Mouse (Mus musculus): Measurements from ENCODE around the gene Phf21a.
A peak's percentile ranks its signal among the peaks of the same experiment; 100 is the strongest.
"Not testable (repeated sequence)": the region's sequence is repeated elsewhere in the genome, so short reads cannot be mapped to it uniquely, and the experiment has no call there.

Phf21a gene

GRCm38 (mm10) chr2:92381901-92382588 is 289.1 kb downstream of the Phf21a start, which contains the start of gene 1700029I15Rik:
Gene 1700029I15Rik (plus strand): TSS chr2:92382538.
- no peak for DNase-seq (ENCODE audit: low spot score in 2 of 2)

DNA sequence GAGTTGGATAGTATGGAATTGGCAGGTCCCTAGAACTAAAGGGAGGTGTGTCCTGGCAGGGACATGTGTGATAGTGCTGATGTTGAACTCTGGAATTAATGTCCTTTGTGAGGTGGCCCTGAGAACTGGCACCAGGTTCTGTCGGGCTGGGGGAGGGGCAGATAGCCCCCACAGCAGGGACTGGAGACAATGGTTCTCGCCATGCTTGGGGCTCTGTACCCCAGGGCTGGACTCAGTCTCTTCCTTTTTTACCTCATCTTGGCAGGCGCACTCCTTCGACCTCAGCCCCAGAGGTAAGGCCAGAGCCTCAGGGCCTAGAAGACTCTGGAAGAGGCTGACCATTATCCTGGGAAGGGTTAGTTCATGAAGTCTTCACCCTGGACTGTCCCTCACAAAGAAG is 289.8 kb downstream of the Phf21a start:
- DNase-seq (ENCODE audit: low spot score in 2 of 2) = no peak

DNA sequence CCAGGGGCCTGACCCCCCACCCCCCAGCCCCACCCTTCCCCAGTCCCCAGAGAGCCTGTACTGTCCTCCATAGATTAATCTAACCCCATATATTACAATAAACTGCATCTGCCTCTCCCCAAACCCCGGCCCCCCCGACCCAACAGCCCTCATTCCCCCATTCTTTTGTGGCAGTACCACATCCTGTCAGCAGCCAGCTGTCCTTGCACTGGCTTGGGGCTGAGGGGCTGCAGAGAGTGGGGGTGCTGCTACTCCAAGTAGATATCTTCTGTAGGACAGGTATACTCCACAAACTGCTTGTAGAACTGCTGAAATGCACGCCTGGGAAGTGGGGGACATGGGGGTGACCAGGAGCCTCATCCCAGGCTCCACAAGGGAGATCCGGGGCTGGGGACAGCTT is 291.2 kb downstream of the Phf21a start:
- DNase-seq (ENCODE audit: low spot score in 2 of 2) = no peak

GRCm38 (mm10) chr2:92385113-92386051 is 292.5 kb downstream of the Phf21a start:
- no peak for DNase-seq (ENCODE audit: low spot score in 2 of 2)

DNA sequence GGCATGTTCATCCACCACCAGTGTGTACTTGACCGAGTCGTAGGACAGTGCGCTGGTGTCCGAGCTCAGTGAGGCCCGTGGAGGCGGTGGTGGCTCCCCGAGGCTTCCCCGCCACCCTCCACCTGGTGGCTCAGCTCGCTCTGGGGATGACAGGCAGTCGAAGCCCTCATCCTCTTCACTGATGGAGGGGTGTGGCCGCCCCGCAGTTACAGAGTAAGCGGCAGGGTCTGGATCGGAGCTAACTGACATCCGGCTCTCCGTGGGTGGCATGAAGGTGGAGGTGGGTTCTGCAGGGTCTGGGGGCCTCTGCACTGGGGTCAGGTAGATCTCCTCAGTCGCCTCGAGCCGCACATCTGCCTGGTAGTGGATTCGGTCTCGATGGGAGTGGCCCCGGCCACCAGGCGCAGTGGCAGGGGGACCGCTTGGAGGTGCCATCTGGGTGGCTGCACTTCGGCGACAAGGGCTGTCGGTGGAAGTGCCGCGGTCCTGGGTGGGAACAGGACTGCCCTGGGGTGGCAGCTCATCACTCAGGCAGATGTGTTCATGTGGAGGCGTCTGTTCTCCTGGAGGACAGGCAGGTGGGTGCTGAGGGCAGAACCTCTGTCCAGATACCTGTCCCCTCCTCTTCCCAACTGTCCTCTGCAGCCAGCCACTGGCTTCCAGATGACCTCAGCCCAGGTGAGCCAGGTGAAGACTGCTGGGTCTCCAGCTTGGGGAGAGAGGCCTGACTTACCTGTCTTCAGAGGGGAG is 294.1 kb downstream of the Phf21a start:
- no peak for DNase-seq (ENCODE audit: low spot score in 2 of 2)

- no peak for DNase-seq (ENCODE audit: low spot score in 2 of 2)
These were observed 294.7 kb downstream of the Phf21a start for GRCm38 (mm10) chr2:92387646-92388045.

DNA sequence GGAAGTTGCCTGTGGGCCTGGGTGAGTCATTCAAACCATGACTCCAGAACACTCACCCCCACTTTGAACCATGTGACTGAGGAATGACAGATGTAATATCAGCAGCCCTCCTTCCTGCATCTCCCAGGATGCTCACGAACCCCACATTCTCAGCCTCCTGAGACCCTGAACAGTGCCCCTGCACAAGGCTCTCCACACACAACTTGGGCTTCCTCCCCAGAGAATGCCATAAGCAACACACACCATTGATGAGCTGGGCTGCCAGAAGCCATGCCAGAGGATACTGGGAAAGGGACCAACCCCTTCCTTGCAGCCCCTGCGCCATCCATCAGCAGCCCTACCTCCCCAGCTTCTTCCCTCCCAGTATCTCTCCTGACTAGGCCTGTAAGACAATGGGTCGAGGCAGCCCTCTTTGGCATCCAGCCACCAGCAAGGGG is 295.2 kb downstream of the Phf21a start:
- no peak for DNase-seq (ENCODE audit: low spot score in 2 of 2)

DNA sequence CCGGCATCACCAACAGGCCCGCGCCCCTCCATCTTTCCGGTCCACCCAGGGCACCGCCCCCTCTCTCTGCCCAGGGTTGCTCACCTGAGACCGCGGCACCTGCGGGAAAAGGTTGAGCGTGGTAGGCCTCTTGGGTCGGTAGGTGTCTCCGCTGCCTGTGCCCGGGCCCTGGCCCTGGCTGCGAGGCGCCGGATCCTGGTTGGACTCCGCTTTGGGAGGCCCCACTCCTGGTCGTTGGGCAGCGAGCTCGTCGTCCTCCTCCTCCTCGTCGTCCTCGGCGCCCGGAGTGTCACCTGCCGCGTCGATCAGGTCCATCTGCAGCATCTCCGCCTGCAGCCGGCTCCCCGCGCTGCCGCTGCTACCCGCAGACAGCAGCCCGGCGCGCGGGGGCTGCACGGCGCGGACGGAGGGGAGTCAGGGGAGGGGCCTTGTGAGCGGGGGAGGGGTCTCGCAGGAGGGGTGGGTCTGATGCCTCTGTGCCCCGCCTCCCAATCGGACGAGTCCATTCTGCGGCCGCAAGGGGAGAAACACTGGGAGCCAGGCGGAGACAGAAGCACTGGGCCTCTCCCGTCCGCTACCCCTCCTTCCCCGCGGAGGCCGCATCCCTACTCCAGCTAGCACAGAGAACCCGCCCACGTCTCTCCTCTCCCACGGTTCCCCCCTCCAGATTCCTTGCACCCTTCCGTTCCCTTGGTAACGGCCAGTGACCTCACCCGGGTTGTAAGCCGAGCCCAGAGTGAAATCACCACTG is 296.1 kb downstream of the Phf21a start:
- DNase-seq (ENCODE audit: low spot score in 2 of 2) = peak in 1 of 2 experiments; percentile 8

GRCm38 (mm10) chr2:92389645-92390044 is 296.7 kb downstream of the Phf21a start:
- DNase-seq (ENCODE audit: low spot score in 2 of 2) = no peak

- DNase-seq (ENCODE audit: low spot score in 2 of 2) = no peak
These were observed 297.5 kb downstream of the Phf21a start for GRCm38 (mm10) chr2:92390206-92390930.

GRCm38 (mm10) chr2:92391116-92391515 is 298.2 kb downstream of the Phf21a start:
- DNase-seq (ENCODE audit: low spot score in 2 of 2) = no peak

DNA sequence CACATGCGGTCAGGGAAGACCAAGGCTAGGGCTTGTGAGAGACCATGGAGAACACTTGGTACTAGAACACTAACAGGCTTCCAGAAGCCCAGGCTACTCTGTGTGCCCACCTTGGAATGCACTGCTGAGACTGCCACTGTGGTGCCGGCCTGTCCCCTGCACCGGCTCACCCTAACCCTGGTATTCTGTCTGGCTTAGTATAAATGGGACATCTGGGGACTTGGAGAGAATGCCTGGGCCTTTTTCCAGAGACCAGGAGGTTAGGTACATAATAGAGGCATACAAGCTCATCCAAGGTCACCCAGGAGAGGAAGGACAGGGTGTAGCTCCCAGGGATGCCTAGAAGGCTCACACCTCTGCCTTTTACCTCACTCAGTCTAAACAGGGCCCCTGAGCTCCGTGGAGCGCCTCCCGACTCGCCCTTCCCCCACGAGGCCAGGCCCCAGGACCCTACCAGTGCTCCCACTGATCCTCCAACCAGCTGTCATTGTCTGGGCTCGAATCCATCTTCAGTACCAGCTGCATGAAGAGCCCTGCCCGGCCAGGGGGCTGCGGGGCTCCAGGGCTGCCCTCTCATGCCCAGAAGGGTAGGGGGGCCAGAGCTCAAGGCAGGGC is 298.9 kb downstream of the Phf21a start:
- DNase-seq (ENCODE audit: low spot score in 2 of 2) = no peak

- DNase-seq (ENCODE audit: low spot score in 2 of 2) = no peak
These were observed 299.7 kb downstream of the Phf21a start for GRCm38 (mm10) chr2:92392318-92393264.

DNA sequence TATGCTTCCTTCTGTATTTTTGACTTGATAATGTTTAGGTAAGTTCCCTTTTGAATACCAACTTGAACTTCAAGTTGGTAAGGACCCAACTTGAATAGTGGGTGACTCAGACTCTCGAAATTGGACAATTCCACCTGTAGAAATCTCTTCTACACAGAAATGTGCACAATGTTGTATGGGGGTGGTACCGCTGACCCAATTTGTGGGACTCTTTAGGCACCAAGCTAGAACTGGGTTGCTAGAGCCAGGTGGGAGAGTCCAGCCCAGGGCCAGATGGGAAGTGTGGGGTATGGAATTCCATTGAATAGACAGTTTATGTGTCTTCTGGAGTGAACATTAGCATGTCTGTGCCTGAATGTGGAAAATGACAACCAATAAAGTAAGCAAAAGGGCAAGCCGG is 302.6 kb downstream of the Phf21a start:
- no peak for DNase-seq (ENCODE audit: low spot score in 2 of 2)

DNA sequence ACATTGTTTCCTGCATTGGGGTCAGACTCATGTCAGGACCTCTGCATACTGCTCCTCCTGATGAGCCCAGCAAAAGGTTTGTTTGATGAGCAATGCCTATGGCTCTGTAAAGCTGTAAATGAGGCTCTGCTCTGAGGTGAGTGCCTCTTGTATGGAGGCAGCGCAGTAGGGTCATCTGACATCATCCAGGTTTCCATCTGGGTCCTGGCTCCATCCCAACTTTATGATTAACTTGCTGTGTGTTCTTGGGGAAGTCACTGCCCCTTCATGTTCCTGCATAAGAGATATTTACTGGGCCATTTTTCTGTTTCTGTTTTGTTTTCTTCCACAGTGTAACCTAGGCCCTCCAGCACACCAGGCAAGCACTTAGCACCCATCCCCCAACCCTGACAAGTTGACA is 304.5 kb downstream of the Phf21a start:
- no peak for DNase-seq (ENCODE audit: low spot score in 2 of 2)

GRCm38 (mm10) chr2:92399877-92400276 is 307.0 kb downstream of the Phf21a start:
- DNase-seq (ENCODE audit: low spot score in 2 of 2) = not testable (repeated sequence)

- DNase-seq (ENCODE audit: low spot score in 2 of 2) = no peak
These were observed 307.8 kb downstream of the Phf21a start for GRCm38 (mm10) chr2:92400682-92401081.

DNA sequence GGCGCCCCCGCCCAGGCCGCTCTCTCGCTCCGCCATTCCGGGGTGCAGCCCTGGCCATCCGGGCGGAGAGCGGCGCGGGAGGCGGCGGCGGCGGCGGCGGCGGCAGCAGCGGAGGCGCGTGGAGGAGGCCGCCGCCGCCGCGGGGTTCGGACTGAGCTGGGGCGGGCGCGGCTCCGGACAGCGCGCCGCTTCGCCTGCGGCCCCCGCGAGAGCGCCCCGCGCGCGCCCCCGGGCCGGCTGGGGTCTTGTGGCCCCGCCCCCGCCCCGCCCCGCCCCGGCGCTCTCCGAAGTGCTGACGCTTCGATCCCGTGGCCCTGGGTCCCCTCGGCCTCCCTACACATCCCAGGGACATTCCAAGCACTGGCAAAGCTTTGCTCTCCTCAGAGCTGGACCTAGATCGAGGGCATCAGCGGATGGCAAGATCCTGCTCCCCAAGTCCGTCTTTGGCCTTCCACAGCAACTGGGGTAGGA is 308.2 kb downstream of the Phf21a start, which contains the start of gene Mapk8ip1:
Mapk8ip1 (minus strand) TSS at position 173 of the 471 bp plus-strand sequence.
- no peak for DNase-seq (ENCODE audit: low spot score in 2 of 2)

Measured in spleen, postnatal 14 days (tissue).